Mouse (Mus musculus): Measurements from ENCODE around the gene Fosl2.

Fosl2 gene

DNA sequence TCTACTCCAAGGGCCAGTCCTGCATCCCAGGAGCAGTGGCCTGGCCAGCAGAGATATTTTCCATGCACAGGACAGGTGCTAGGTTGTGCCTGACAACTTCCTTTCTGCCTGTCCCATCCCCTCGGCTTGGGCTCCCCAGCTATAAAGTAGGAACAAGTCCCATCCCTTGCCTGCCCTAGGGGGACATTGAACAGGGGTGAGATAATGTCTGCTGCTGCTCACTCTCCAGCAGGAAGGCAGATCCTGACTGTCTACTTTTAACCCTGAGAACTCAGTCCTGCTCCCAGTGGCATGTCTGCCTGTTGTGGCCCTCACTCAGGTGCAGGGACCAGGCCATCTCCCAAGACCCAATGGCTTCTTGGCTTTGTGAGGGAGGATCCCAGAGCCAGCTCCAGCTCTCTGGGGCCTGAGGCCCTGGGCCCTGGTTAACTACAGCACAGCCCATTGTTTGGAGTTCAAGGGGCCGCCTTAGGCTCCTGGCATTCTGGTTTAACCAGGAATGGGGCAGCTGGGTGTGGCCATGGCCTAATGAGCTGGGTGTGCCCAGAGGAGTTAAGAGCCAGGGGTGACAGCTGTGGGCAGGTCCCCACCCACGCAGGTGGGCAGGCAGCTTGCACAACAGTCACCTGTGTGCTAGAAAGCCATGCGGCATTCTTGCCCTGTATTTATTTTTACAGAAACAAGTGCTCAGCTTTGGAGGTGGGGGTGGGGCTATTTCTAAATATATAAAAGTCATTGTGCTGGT lies 47.5 kb downstream of the Fosl2 start:
- no peak for DNase-seq

DNA sequence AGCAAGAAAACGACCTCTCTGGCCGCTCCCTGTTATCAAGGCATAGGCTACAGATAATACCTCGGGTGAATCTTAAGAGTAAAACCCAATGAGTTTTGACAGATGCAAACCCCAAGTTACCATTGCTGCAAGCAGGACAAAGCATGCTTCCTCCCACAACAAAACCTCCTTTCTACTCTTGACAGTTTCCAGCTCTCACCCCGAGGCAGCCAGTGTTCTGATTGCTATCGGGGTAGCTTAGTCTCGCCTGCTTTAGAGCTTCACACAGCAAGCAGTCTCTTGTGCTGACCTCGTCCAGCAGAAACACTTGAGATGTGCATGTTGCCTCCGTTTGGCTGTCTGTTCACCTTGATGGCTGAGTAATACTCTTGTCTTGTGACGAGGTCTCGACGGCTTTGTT lies 52.1 kb downstream of the Fosl2 start:
- DNase-seq = no peak

DNA sequence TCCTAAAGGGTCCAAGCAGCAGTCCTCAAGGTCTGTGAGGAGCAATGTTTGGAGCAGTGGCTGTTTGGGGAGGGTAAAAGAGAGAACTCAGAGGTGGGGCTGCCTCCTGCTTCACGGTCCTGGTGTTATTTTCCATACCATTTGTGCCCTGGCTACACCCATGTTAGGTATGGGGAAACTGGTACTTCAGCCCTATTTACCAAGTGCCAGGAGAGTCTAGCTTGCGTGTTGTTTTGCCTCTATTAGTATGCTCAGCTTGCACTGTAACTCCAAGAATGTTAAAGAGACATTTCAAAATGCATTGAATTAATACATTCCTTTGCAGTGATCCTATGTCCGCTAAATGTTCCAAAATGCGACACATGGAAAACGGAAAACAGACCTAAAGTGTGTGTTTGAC lies 55.7 kb downstream of the Fosl2 start:
- no peak for DNase-seq

DNA sequence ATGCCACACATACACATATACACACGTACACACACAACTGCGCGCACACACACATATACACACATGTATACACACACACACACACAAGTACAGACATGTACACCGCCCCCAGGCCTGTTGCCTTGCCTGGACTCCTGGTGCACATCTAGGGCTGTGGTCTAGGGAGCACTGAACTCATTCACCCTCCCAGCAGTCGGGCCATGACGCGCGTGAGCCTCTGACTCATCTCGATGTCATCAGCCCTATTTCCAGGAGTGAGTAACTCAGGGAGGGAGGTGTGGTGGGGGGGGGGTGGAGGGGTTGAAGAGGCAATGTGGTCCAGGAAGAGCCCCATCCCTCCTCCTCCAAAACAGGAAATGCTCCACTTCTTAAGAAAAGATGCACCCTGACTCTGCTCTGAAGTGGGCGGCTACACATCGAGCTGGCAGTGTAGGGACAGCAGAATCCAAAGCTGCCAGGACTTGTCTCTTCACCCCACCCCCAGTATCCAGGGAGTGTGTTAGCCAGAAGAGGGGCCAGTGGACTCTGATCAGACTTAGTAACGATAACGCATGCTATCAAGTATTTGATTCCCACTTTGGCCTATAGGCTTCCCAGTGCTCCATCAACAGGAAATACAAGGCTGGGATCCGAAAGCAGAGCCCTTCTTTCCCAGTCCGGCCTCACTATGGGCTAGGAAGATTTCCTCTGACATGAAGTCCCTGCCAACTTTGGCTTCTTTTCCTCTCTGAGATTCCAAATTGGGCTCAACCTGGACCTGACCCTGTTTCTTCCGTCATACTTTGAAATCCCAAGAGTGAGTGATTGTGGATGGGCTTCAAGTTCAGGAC lies 56.6 kb downstream of the Fosl2 start:
- DNase-seq = no peak

DNA sequence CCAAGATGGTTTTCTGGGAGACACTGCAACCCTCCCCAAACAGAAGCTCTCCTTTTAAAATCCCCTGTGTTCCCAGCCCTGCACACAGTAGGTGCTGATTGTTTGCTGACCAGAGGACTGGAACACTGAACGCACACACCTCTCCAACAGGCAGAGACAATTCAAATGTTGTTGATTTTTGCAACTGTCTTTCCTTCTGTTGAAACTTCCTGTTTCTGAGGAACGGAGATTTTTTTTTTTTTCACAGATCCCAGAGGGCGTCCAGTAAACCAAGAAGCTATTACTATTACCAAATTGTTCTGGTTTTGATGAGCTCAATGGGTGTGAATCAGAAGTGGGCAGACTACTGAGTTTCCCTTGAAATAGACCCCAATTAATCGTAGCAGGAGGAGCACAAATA lies 58.6 kb downstream of the Fosl2 start:
- DNase-seq = no peak

DNA sequence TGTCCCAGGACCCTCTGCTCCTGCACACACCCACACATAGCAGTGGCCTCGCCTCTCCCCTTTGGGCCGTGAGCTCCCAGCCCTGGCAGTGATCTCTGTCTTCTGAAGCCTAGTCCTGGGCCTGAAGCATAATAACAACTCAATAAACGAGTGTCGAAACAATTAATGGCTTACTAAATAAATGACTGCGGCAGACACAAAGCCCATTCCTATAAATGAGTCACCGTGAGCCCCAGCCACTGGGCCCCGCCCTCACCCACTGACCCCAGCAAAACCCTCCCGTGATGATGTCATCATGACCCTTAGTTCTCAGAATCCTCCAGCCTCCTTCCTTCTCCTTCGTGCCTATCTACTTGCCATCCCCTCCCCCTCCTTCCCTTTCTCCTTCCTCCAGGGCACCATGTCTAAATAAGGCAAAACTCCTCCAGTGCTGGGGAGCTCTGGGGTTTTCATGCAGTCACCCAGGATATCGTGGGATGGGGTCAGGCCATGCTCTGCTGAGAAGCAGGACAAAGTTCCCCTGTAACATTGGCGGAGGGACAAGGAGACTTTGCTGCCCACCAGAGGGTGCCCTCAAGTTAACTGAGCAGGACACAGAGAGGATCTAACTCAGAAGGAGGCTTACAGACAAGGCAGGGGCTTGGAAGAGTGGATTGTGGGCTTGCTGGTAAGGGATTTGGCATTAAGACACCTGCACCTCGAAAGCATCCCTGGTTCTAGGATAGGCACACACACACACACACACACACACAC lies 60.4 kb downstream of the Fosl2 start:
- DNase-seq = no peak

DNA sequence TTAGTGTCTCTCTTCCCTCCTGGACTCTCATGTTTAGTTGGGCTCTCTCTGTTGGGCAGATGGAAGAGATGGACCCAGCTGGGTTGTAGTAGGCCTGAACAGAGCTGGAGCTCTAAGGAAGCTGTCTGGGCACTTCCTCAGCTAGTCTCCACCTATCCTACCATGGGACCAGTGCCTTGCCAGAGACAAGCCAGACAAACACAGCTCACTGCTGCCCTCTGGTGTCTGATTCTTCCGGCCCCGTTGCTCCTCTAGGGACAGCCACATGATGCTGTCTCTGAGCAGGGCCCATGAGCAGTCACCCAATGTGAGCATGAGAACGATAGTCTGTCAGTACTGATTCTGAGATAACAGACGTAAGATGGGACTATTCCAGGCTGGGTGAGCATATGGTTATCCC lies 62.1 kb downstream of the Fosl2 start:
- DNase-seq = peak; percentile 84 to 89

DNA sequence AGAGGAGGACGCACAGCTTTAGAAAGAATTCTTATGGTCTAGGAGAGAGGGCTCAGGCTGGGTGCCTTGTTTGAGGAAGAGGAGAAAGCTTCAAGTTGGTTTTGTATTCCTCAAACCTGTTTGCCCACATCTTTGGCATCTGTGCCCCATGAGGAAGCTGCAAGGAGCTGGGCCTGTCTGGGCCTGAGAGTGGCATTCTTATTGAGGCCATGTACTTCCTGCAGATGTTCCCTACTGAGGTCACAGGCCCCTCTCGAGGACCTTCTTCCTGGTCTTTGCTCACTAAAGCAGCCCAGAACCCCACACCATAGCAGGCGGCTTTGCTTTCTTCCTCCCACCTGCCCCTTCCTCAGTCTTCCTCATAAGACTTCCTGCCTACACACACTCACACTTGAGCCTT lies 63.5 kb downstream of the Fosl2 start:
- DNase-seq = no peak

DNA sequence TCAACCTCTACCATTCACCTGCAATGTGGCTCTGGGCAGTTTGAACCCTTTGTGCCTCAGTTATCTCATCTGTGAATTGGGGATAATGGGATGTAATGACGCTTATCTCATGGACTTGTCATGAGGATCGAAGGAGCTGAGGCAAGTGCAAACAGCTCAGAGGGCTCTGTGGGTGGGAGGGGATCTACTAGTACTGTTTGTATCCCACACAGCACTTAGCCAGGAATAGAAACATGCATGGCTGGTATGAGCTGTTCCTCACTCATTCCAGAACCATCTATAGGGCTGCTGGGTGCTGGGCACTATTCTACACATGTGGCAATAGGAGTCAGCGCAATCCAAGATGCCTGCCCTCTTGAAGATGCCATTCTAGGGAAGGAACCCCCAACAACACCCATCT lies 64.0 kb downstream of the Fosl2 start:
- DNase-seq = no peak

DNA sequence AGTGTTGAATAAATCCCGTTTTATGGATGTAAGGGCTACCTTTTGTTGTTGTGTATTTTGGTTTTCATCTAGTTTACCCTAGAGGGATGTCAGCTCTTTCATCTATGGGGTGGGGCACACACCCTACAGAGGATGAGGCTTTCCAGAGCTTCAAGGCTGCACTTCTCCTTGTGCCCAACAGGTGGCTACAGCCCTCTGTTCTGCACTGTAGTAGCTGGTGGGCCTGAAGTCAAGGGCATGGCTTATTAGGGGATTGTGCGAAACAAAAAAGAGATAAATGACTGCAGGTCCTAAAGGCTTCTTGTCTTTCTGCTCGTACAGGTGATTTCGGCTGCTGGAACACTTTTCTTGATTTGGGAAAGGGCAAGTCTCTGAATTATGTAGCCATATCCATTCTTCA lies 69.1 kb downstream of the Fosl2 start:
- no peak for DNase-seq

DNA sequence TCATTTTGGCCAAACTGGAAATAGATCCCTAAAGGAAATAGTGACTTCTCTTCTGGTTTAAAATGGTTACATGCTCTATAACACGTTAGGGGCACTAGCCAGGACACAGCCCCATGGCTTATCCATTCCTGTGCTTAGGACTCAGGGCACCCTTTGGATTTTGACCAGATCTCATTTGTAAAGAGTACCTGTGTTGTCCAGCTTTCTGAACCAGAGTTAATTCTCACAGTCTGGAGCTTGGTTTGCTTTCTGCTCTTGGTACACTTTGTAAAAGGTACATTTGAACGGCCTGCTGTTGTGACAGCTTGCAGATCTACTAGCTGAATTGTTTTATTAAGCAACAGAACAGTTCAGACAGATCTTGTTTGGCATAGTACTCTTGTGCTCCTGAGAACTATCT lies 71.1 kb downstream of the Fosl2 start:
- DNase-seq = no peak

Data from cerebellum, postnatal 36 days (tissue).